Mouse (Mus musculus): ENCODE measurements around the gene Ncan.

DNA sequence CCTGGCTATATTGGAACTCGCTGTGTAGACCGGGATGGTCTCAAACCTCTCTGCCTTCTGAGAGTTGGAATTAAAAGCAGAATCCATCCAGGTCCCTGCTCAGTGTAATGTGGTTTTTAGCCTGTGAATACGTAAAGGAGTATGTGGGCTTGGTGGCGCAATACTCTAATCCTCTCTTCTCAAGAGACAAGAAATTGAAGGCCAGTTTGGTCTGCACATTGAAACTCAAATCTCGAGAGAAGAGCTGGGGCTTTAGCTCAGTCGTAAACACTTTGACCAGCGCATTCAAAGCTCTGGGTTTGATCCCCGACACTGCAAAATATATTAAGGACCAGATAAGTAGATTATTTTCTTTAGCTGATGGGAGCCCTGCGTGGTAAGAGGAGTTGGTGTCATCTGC is 19.3 kb upstream of the Ncan start:
- no peak for TF ChIP-seq CTCF (IDR thresholded peaks at IDR 0.05; ENCODE audit: borderline replicate concordance, insufficient read depth, low read length)
- no peak for TF ChIP-seq POLR2A (IDR thresholded peaks at IDR 0.05; ENCODE audit: low read depth, low read length)

Data from embryonic fibroblast, embryonic 13.5 days (primary cell).